Mouse (Mus musculus): ENCODE measurements around the gene Gtf3a.
A peak's percentile ranks its signal among the peaks of the same experiment; 100 is the strongest.

Gtf3a gene

DNA sequence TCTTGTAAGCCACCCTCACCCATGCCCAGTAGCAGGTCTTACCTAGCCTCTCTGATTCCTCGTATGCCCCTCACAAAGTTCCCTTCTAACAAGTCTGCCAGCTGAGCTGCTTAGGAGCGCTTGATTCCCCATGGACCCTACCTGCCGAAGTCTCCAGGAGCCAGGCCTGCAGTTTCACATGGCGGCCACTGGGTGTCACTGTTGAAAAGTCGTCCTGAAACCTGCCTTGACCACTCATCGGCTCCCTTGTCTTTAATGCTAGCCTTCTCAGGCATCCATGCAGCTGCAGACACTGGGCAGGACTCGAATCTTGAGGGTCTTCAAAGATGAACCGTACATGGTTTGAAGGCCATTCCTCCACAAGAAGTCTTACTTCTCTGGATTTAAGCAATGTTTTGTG is 34.8 kb downstream of the Gtf3a start:
- DNase-seq (ENCODE audit: extremely low spot score): peak; percentile 74

DNA sequence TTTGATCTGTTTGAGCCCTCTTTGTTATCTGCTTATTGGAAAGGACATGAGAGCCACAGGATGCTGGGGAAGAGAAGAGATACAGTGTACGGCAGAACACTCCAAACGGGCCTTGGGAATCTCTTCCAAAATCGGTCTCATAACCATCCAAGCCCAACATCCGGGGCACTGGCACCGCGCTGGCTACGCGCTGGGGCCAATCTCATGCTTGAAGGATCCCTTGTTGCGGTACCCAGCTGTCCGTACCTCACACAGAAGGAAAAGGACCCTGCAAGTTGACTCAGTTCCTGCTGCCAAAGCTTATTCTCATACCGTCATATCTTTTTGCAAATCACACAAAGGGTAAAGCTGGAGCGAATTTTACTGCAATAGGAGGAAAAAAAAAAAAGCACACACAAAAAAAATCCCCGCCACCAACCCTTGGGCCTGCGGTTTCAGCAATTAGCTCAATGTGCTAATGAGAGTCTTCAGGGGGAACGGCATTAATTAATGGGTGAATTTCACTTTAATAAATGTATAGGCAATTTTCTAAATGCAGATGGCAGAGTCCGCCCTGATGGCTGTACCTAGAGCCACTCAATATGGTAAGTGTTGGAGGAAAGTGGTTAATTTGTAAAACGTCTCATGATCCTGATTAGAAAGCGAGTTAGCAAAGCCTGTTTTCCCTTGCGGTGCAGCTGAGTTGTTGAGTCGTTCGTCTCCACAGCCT is 37.4 kb downstream of the Gtf3a start:
- DNase-seq (ENCODE audit: extremely low spot score): no peak

DNA sequence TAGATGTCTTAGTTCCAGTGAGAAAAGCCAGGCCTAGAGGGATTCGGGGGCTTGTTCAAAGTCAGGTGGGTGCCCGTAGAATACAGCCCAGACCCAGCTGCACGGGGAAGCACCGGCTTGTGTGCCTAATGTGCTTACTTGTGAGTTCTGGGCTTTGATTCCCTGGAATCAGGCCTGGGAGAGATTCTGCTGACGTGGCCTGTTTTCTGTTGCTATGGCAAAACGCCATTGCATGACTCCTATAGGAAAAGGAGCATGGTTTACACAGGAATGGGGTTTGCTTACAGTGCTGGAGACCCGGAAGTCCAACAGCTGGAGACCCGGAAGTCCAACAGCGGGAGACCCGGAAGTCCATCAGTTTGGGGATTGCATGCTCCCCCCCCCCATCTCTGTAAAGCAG is 39.1 kb downstream of the Gtf3a start:
- no peak for DNase-seq (ENCODE audit: extremely low spot score)

DNA sequence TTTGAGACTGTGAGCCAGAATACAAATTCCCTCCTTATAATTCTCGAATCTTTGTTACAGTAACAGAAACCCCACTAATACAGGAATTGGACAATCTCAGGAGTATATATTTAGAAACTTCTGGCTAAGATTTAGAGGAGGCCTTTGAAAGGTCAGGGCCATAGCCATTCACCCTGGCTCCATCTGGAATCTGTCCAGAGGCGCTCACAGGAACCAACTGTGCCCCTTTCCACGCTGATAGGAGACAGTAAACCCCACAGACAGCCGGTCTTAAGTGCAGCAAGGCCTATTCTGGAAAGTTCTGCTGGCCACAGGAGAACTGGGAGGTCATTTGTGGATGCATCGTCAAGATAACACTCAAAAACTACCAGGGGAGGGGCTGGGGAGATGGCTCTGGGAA is 40.6 kb downstream of the Gtf3a start:
- DNase-seq (ENCODE audit: extremely low spot score): no peak

DNA sequence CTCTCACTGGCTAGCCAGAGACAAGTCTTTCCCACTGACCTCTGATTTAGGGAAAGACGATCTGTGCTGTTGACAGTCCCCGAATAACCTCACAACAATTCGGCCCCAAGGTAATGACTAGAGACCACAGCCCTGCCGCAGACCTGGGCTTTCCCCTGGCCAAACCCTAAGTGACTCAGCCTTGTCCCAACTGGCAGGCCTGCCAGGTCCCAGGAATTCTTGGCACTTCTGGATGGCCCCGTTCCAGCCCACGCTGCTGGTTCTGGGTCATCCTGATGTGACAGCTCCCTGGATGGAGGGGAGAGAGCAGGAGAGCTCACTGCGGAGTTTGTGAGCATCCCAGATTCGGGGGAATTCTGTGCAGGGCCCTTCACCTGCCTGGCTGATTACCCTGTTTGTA is 45.1 kb downstream of the Gtf3a start:
- DNase-seq (ENCODE audit: extremely low spot score): no peak

DNA sequence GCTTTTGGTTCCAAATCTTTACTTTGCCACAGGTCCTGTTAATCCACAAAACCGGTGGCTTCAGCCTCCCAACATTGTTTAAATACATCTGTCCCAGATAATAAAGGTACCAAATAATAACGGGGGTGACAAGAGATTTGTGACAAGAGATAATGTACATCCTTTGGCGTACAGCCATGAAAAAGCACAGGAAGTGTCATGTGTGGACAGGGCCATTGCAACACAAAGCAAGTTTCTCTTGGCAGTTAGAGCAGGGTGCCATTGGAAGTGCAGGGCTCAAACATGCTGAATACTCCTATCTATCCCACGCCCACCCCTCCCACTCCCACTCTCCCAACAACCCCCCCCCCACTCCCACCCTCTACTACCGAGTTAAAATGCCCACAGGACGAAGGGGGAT is 46.5 kb downstream of the Gtf3a start:
- DNase-seq (ENCODE audit: extremely low spot score): no peak

DNA sequence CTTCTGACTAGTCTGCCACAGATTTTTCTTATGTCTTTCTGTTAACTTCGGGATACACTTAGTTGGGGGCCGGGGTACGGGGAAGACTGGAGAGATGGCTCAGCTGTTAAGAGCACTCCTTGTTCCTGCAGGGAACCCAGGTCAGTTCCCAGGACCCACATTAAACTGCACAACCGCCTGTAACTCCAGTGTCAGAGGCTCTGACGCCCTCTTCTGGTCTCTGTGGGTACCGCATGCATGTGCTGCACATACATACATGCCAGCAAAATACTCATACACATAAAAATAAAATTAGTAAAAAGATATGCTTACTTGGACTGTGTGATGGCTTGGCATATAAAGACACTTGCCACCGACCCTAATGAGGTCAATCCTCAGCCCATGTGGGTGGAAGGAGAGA is 48.4 kb downstream of the Gtf3a start:
- no peak for DNase-seq (ENCODE audit: extremely low spot score)

DNA sequence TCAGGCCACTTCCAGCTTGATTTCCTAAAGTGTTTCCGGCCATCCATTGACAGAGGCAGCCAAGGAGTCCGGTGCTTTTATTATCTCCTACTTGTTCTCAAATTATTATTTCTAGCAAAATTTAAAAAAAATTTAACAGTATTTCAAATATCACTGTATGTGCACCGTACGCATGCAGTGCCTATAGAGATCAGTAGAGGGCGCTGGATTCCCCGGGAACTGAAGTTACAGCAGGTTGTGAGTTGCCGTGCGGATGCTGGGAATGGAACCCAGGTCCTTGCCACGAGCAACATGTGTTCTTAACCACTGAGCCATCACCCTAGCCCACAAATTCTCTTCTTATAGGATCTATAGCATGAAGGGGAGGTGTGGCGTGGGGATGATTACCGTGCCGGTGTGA is 50.3 kb downstream of the Gtf3a start:
- DNase-seq (ENCODE audit: extremely low spot score): no peak

DNA sequence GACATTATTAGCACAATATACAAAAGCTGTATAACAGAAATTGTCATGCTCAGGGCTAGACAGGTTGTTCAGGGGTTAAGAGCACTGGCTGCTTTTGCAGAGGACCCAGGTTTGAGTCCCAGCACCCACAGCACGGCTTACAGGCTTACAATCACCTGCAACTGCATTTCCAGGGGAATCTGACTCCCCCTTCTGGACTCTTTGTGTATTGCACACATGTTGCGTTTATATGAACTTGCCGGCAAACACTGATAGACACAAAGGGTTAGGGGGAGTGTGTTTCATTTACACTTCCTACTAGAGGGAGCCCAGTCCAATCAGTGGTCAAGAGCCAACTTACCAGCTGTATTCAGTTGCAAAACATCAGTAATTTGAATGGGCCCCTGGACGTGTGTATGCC is 52.9 kb downstream of the Gtf3a start:
- DNase-seq (ENCODE audit: extremely low spot score): no peak

DNA sequence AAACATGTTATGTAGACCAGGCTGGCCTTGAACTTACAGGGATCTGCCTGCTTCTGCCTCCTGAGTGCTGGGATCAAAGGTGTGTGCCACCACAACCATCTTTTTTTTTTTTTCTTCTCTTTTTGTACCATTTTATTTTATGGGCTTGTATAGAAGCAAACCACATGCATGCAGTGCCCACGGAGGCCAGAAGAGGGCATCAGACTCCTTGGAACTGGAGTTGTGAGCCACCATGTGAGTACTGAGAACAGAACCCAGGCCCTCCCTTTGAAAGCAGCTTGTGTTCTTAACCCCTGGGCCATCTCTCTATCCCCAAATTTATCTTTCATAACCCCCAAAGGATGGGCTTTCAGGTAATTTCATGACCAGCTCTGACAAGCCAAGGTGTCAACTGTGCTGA is 54.8 kb downstream of the Gtf3a start:
- DNase-seq (ENCODE audit: extremely low spot score): no peak
